Mouse (Mus musculus) brain, embryonic 14.5 days (tissue): ENCODE results near the gene Vav2.

Source experiments
- CTCF ChIP-seq: fragments of 200-500 bp; IDR thresholded peaks from 2 replicates; pipeline ENCODE4 v1.5.1; 2012; ENCODE audit warnings: inconsistent platforms, mild to moderate bottlenecking, moderate library complexity, borderline replicate concordance; ENCODE audit not compliant: insufficient read depth, insufficient read length; ENCODE audit errors: extremely low read depth
- POLR2A ChIP-seq: fragments of 200-500 bp; IDR thresholded peaks from 2 replicates; pipeline ENCODE4 v1.6.1; 2012; ENCODE audit warnings: mild to moderate bottlenecking, inconsistent platforms, borderline replicate concordance; ENCODE audit not compliant: poor library complexity, insufficient read depth, insufficient read length, severe bottlenecking; ENCODE audit errors: extremely low read depth

GRCm38 (mm10) chr2:27248211-27248610 lies 178.6 kb downstream of the Vav2 start, which contains the start of gene Sardh:
- TF ChIP-seq CTCF, result no peak
- no peak for TF ChIP-seq POLR2A
